In genomic region chr4:87904722-87905121, GRCm38 (mm10) we compare ENCODE assay signal across 30 mouse cellular contexts.
DNase-seq lines count a peak whose midpoint lies in the region; ATAC-seq and TF ChIP-seq lines count a peak whose summit lies in the region.
"Had no signal": no experiment of that assay in that cellular context is flagged by ENCODE, and none has a peak within 500 bp of the region (broad histone marks: within the 10 kb centered on the region; RNA-seq: fewer than 3 reads in every experiment).

No protein-coding gene starts in this region.

- no peak for TF ChIP-seq CTCF in lung, postnatal 0 days (IDR thresholded peaks at IDR 0.05)
- no peak for TF ChIP-seq CTCF in layer of hippocampus, adult 2 months (conservative IDR thresholded peaks at IDR 0.05)

- H3K9ac ChIP-seq in lung, postnatal 0 days (replicated peaks; ENCODE audit: low read depth), result no peak overlapping the region
- H3K9ac ChIP-seq: embryonic facial prominence, embryonic 13.5 days; forebrain, embryonic 15.5 days; hindbrain, embryonic 15.5 days; limb, embryonic 15.5 days; lung, embryonic 14.5 days; midbrain, embryonic 12.5 days; neural tube, embryonic 12.5 days had no signal

- peak; percentile 23 for DNase-seq in heart, adult 11 months
- no peak for DNase-seq in heart, adult 9 months (ENCODE audit: low spot score in 2 of 2)
- DNase-seq in lung, postnatal 0 days (ENCODE audit: low spot score), result peak; percentile 58
- no peak for DNase-seq in lung, postnatal 4 days
- no peak for DNase-seq in spleen, postnatal 10 days (ENCODE audit: low spot score in 2 of 2)
- no peak for DNase-seq in layer of hippocampus, adult 2 months (ENCODE audit: low spot score in 2 of 2)
- DNase-seq: adrenal gland, postnatal 25 days; cerebellum, adult 11-12 months; cerebellum, adult 9-11 months; gastrocnemius, adult 2 months; gastrocnemius, postnatal 36 days; heart, postnatal 14 days; kidney, adult 8-10 months; kidney, postnatal 4 days; layer of hippocampus, postnatal 36 days; lung, embryonic 14.5 days; thymus, postnatal 14 days had no signal

- H3K4me3 ChIP-seq in lung, postnatal 0 days (ENCODE audit: low read depth, low read length), result no peak overlapping the region
- no peak overlapping the region for H3K4me3 ChIP-seq in layer of hippocampus, adult 2 months
- H3K4me3 ChIP-seq: embryonic facial prominence, embryonic 13.5 days; forebrain, embryonic 10.5 days; forebrain, embryonic 15.5 days; gastrocnemius, adult 2 months; hindbrain, embryonic 10.5 days; hindbrain, embryonic 15.5 days; limb, embryonic 10.5 days; limb, embryonic 15.5 days; midbrain, embryonic 12.5 days; myocyte; neural tube, embryonic 12.5 days had no signal

- WGBS in lung, postnatal 0 days, result 17% methylated on average over 1 of the region's 1 CpGs

- H3K4me1 ChIP-seq in lung, postnatal 0 days (ENCODE audit: insufficient read depth, low read depth, low read length), result no peaks in the 10 kb centered on the region; the same call in 1 of the 2 replicates
- H3K4me1 ChIP-seq: hindbrain, embryonic 15.5 days; neural tube, embryonic 12.5 days had no signal

- H3K36me3 ChIP-seq in lung, postnatal 0 days (ENCODE audit: insufficient read depth, low read length), result no peaks in the 10 kb centered on the region
- H3K36me3 ChIP-seq: embryonic facial prominence, embryonic 13.5 days; forebrain, embryonic 10.5 days; forebrain, embryonic 15.5 days; hindbrain, embryonic 10.5 days; hindbrain, embryonic 15.5 days; limb, embryonic 10.5 days; limb, embryonic 15.5 days; midbrain, embryonic 12.5 days; neural tube, embryonic 12.5 days had no signal

- no peaks in the 10 kb centered on the region for H3K27me3 ChIP-seq in lung, postnatal 0 days (replicated peaks; ENCODE audit: insufficient read depth, low read length)
- H3K27me3 ChIP-seq: embryonic facial prominence, embryonic 13.5 days; forebrain, embryonic 15.5 days; hindbrain, embryonic 15.5 days; limb, embryonic 15.5 days; midbrain, embryonic 12.5 days; neural tube, embryonic 12.5 days had no signal

- TF ChIP-seq EP300 in lung, postnatal 0 days (IDR thresholded peaks at IDR 0.05), result no peak

- H3K27ac ChIP-seq in lung, postnatal 0 days (ENCODE audit: low read length), result no peak overlapping the region
- no peak overlapping the region for H3K27ac ChIP-seq in layer of hippocampus, adult 2 months
- H3K27ac ChIP-seq: embryonic facial prominence, embryonic 13.5 days; forebrain, embryonic 10.5 days; forebrain, embryonic 15.5 days; gastrocnemius, adult 2 months; hindbrain, embryonic 10.5 days; hindbrain, embryonic 15.5 days; kidney, postnatal 0 days; limb, embryonic 10.5 days; limb, embryonic 15.5 days; midbrain, embryonic 12.5 days; neural tube, embryonic 12.5 days had no signal

- H3K9me3 ChIP-seq in lung, postnatal 0 days (ENCODE audit: low read length), result no peaks in the 10 kb centered on the region
- H3K9me3 ChIP-seq: embryonic facial prominence, embryonic 13.5 days; forebrain, embryonic 10.5 days; forebrain, embryonic 15.5 days; hindbrain, embryonic 10.5 days; hindbrain, embryonic 15.5 days; limb, embryonic 10.5 days; limb, embryonic 15.5 days; midbrain, embryonic 12.5 days; neural tube, embryonic 12.5 days had no signal

- no peak overlapping the region for H3K4me2 ChIP-seq in lung, postnatal 0 days (replicated peaks; ENCODE audit: low read depth, low read length)
- H3K4me2 ChIP-seq: embryonic facial prominence, embryonic 13.5 days; forebrain, embryonic 15.5 days; hindbrain, embryonic 15.5 days; limb, embryonic 15.5 days; lung, embryonic 14.5 days; midbrain, embryonic 12.5 days; neural tube, embryonic 12.5 days had no signal

- ATAC-seq in lung, postnatal 0 days, result peak; percentile 65
- peak; percentile 30; the same call in 1 of the 2 replicates for ATAC-seq in megakaryocyte, adult 5-6 weeks (ENCODE audit: poor library complexity, severe bottlenecking)
- ATAC-seq: forebrain, embryonic 15.5 days; inflammation-experienced regulatory T-cells, adult 6 months had no signal

Comparison
In these comparisons a context has a peak if more than half of its experiments do, and no peak if none do; other contexts are left out.
1. DNase-seq: peak in heart, adult 11 months (single experiment) and lung, postnatal 0 days (single experiment); none in heart, adult 9 months (0 of 2), lung, postnatal 4 days (0 of 2), spleen, postnatal 10 days (0 of 2) and layer of hippocampus, adult 2 months (0 of 2).